Mouse (Mus musculus) limb, embryonic 11.5 days (tissue): ENCODE data around the gene Mcts2. TPM values are rescaled to one million over a fixed set of nuclear protein-coding genes. Genes with fewer than 3 reads are reported as not detected.

Experiments used
- ATAC-seq: fragments of 200-750 bp; cut with Nextera tagmentation; 2 replicates; pipeline ENCODE4 v1.8.0; 2017; ENCODE audit warnings: low read depth; ENCODE audit not compliant: insufficient number of reproducible peaks, low FRiP score, low TSS enrichment
- DNase-seq: peaks from one replicate; pipeline ENCODE4 v3.0.0-alpha.2; 2015; ENCODE audit warnings: low spot score
- H3K27ac ChIP-seq: fragments of 300-500 bp; sonication (generic); replicated peaks from 2 replicates; pipeline ENCODE4 v1.5.1; 2014; ENCODE audit warnings: low read depth, mild to moderate bottlenecking, low read length
- H3K27me3 ChIP-seq: fragments of 300-500 bp; sonication (generic); 2 replicates; pipeline ENCODE4 v1.6.1; 2014; ENCODE audit warnings: mild to moderate bottlenecking, low read length, mixed read lengths; ENCODE audit not compliant: control insufficient read depth, insufficient read depth
- H3K36me3 ChIP-seq: fragments of 300-500 bp; sonication (generic); 2 replicates; pipeline ENCODE4 v1.6.1; 2014; ENCODE audit warnings: mild to moderate bottlenecking, low read length, moderate library complexity, mixed read lengths; ENCODE audit not compliant: control insufficient read depth, insufficient read depth
- H3K4me1 ChIP-seq: fragments of 300-500 bp; sonication (generic); 2 replicates; pipeline ENCODE4 v1.6.1; 2014; ENCODE audit warnings: low read length, mixed read lengths; ENCODE audit not compliant: control insufficient read depth, insufficient read depth
- H3K4me2 ChIP-seq: fragments of 300-500 bp; sonication (generic); 2 replicates; pipeline ENCODE4 v1.6.1; 2014; ENCODE audit warnings: low read depth, mild to moderate bottlenecking, moderate library complexity; ENCODE audit not compliant: severe bottlenecking
- H3K4me3 ChIP-seq: fragments of 300-500 bp; sonication (generic); 2 replicates; pipeline ENCODE4 v1.5.1; 2014; ENCODE audit warnings: low read depth, low read length
- H3K9ac ChIP-seq: fragments of 300-500 bp; sonication (generic); 2 replicates; pipeline ENCODE4 v1.6.1; 2014; ENCODE audit warnings: mild to moderate bottlenecking, low read length
- H3K9me3 ChIP-seq: fragments of 300-500 bp; sonication (generic); 2 replicates; pipeline ENCODE4 v1.6.1; 2016; ENCODE audit warnings: low read length; ENCODE audit not compliant: control insufficient read depth
- WGBS: fragments of 180-500 bp; shearing (Covaris S2); extraction: QIAGEN DNeasy Blood & Tissue Kit; methylation state at CpG from one replicate; pipeline ENCODE4 v1.1.7; 2014; 5-methylcytosine and 5-hydroxymethylcytosine counted together
- polyA plus RNA-seq: library from polyadenylated mRNA; unstranded; fragments of >200 nt; fragmentation: Nextera tagmentation; extraction: Ambion mirVana; gene quantifications from 2 replicates; pipeline ENCODE4 v1.2.1, GENCODE M21; 2014

The Mcts2 gene
- 37.1 and 38.5 TPM in 2 replicates for polyA plus RNA-seq

DNA sequence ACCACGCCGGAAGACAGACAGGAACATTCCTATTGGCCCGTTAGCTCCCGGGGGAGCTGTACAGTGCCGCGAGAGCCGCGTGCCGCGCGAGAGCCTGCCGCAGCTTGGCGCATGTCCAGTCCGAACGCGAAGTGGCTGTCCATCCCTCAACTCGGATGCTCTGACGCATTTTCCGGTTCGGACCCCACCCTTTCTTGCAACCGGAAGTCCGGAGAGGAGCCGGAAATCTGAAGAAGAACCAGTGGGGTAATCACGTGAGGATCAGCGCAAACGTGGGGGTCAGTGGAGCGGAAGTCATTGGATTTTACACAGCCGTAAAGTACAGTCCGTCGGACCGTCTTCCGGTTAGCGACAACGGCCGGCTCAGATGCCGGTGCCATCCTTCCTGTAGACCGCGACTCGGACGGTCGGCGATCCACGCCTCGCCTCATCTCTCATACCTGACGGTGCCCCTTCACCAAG, at the start of gene Mcts2:
Gene Mcts2 (plus strand): TSS at position 230 of the 462 bp plus-strand sequence.
- DNase-seq (peak; percentile 89), ATAC-seq (peak; percentile 88)
- Histone ChIP-seq H3K4me3 (peak within 1 kb of the TSS; percentile 36), H3K27ac (no peak within 1 kb of the TSS), H3K27me3 (no peaks in the 10 kb centered on the region), H3K36me3 (peaks cover 43% of the 10 kb centered on the region), H3K4me1 (no peaks in the 10 kb centered on the region), H3K9me3 (peaks cover 3% of the 10 kb centered on the region; the same call in 1 of the 2 replicates), H3K4me2 (peak within 1 kb of the TSS; percentile 55), H3K9ac (0 out of 2 replicates have a peak within 1 kb of the TSS, but pooled peaks have one; percentile 5)
- WGBS = 48% methylated on average over 45 of the region's 45 CpGs

DNA sequence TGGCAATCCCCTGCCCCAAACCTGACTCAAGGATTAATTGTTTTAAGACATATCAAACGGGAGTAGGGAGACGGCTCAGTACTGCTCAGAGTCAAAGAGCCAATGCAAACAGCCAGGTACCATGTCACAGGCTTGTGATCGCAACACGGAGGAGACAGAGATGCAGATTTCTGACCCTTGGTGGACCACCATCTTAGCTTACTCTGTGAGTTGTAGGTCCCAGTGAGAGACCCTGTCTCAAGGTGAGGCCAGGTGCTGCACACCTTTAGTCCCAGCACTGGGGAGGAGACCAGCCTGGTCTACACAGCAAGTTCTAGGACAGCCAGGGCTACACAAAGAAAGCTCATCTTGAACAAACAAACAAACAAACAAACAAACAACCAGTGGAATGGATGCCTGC, 49.5 kb upstream of the Mcts2 start:
- no peak overlapping the region for H3K4me2 ChIP-seq
- ATAC-seq (no peak), DNase-seq (no peak)
- no peak overlapping the region for H3K27ac ChIP-seq
- peaks cover 3% of the 10 kb centered on the region; the same call in 1 of the 2 replicates for H3K4me1 ChIP-seq
- no peaks in the 10 kb centered on the region for H3K36me3 ChIP-seq
- WGBS = 87% methylated on average over 4 of the region's 4 CpGs
- no peaks in the 10 kb centered on the region for H3K27me3 ChIP-seq
- no peak overlapping the region for H3K9ac ChIP-seq
- no peak overlapping the region for H3K4me3 ChIP-seq
- no peaks in the 10 kb centered on the region for H3K9me3 ChIP-seq

DNA sequence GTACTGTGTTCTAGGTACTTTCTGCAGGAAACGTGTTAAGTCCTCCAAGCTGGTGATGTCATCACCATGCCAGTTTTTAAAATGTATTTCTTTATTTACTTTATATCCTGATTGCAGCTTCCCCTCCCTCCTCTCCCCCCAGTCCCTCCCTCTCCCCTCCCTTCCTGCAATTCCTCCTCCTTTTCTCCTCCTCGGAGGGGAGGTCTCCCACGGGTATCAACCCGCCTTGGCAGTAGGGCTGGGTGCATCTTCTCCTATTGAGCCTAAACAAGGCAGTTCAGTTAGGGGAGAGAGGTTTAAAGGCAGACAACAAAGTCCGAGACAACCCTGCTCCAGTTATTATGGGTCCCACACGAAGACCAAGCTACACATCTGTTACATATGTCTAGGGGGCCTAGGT, 48.0 kb upstream of the Mcts2 start:
- Histone ChIP-seq H3K4me1 (no peaks in the 10 kb centered on the region), H3K27me3 (no peaks in the 10 kb centered on the region), H3K9ac (no peak overlapping the region), H3K4me3 (no peak overlapping the region), H3K9me3 (no peaks in the 10 kb centered on the region), H3K27ac (no peak overlapping the region), H3K4me2 (no peak overlapping the region), H3K36me3 (no peaks in the 10 kb centered on the region)
- 61% methylated on average over 6 of the region's 6 CpGs for whole genome bisulfite sequencing
- DNase-seq (no peak), ATAC-seq (no peak)

DNA sequence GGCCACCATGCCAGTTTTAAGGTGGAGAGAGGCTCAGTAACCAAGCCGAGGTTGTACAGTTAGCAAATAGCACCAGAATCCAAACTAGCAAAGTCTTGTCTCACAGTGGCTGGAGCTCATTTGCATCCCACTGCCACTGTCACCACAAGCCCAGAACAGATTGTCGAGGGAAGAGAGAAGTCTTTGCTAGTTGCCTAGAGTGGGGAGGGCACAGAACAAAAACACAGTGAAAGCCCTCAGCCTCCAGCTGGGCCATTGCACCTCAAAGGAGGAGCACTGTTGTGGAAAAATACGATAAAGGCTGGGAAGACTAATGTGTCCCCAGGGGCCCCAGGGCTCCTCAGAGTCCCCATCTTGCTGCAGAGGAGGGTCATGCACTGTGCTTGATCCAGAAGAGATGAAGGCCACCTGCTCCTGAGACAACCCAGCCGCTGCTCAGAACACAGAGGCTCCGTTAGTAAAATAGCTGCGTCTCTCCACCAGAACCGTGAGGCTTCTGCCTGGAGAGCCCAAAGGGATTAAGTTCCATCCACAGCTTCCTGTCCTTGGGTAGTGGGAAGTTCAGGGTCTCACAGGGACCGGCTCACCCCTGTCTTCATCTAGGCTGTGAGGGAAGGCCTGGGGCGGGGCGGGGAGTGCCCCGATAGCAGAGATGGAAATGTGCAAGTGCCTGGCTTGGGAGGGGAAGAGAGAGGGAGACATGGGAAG, 47.3 kb upstream of the Mcts2 start:
- Histone ChIP-seq H3K4me1 (no peaks in the 10 kb centered on the region), H3K4me2 (no peak overlapping the region), H3K27me3 (no peaks in the 10 kb centered on the region), H3K36me3 (no peaks in the 10 kb centered on the region), H3K4me3 (no peak overlapping the region), H3K27ac (no peak overlapping the region), H3K9me3 (no peaks in the 10 kb centered on the region), H3K9ac (no peak overlapping the region)
- 40% methylated on average over 11 of the region's 11 CpGs for WGBS
- no peak for ATAC-seq
- no peak for DNase-seq

DNA sequence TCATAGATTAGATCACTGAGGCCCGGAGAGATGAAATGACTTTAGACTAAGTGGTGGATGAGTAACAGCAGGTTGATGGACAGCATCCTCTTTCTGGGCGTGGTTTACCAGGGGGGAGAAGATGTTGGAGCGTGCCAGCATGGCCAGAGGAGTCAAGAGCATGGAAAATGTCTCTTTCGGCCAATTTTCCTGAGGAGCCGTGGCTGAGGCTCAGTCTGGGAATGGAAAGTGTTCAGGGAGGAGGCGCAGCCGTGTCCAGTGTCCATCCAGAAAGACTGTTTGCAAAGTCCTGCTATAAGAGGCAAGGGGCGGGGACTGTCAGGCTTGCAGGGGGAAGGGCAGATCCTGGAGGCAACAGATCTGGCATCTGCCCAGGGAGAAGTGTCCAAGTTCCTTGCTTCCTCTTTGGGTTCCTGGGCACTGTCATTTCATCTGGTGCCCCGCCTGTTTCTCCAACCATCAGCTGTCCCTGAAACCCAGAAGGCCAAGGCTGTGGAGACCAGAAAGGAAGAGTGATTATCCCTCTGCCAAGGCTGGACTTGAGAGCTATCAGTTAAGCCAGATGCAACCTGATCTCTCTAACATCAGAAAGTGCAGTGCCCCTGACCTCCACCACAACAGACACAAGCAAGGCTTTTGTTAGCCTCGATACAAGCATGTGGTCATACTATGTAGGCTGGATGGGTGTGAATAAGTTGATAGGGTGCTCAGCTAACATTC, 33.8 kb upstream of the Mcts2 start:
- DNase-seq = no peak
- Histone ChIP-seq H3K9ac (no peak overlapping the region), H3K27ac (no peak overlapping the region), H3K9me3 (no peaks in the 10 kb centered on the region), H3K4me2 (no peak overlapping the region; the same call in 1 of the 2 replicates), H3K4me1 (no peaks in the 10 kb centered on the region), H3K36me3 (no peaks in the 10 kb centered on the region), H3K4me3 (no peak overlapping the region), H3K27me3 (no peaks in the 10 kb centered on the region)
- 75% methylated on average over 10 of the region's 10 CpGs for WGBS
- ATAC-seq = no peak

DNA sequence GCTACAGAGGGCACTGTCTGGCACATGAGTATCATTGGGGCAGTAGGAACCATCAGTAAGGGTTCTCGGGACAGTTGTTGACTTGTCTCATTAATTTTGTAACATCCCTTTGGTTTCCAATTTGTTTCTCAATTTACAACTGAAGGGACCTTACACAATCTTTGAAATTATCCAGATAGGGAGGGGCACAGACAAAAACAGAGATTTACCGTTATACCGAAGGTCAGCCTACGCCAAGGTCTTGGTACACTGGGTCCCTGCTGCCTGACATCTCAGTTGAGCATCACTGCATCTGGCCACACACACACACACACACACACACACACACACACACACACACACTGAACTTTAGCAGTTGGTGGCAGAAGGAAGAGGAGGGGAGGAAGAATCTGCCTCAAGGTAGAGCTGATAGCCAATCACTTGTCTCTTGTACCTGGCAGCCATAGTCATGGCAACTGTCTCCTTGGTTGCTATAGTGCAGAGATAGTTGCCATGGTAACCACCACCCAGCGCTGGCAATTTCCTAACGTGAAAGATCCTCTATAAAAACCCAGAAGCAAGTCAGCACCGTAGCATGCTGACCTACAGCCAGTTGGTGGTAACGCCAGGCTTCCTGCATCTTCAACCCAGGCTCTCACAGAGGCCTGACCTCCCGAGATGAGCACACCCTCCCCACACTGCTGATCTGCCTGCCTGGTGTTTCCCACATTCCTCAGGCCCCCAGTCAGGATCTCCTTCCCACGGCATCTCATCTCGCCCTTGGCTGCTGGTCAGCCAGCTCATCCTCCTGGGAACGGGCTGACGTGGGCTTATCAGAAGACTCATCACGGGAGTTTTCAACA, 32.7 kb upstream of the Mcts2 start:
- Histone ChIP-seq H3K9ac (no peak overlapping the region), H3K4me2 (no peak overlapping the region), H3K4me1 (no peaks in the 10 kb centered on the region), H3K9me3 (no peaks in the 10 kb centered on the region), H3K36me3 (no peaks in the 10 kb centered on the region), H3K27me3 (no peaks in the 10 kb centered on the region), H3K4me3 (no peak overlapping the region), H3K27ac (no peak overlapping the region)
- 53% methylated on average over 14 of the region's 14 CpGs for WGBS
- ATAC-seq (no peak), DNase-seq (no peak)

DNA sequence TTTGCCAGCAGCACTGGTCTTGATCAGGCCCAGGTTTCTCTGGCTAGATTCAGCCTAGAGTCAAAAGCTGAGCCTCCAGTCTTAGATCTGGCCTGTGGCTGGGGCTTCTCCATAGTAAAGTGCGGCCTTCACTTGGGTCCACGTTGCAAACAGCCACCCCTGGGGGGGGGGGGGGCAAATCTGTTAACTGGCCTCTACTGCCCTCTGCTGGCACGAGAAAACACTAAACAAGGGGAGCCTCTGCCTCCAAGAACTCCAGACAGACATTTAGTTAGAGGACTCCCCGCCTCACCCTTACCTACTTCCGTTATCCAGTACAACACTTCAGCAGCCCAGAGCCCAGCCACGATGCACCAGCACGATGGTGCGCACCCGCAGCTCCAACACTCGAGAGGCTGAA, 29.4 kb upstream of the Mcts2 start:
- Histone ChIP-seq H3K27me3 (no peaks in the 10 kb centered on the region), H3K9ac (no peak overlapping the region), H3K27ac (no peak overlapping the region), H3K4me3 (no peak overlapping the region), H3K36me3 (no peaks in the 10 kb centered on the region), H3K4me2 (no peak overlapping the region), H3K9me3 (no peaks in the 10 kb centered on the region), H3K4me1 (no peaks in the 10 kb centered on the region)
- ATAC-seq = no peak
- WGBS = 60% methylated on average over 10 of the region's 10 CpGs
- DNase-seq = no peak

DNA sequence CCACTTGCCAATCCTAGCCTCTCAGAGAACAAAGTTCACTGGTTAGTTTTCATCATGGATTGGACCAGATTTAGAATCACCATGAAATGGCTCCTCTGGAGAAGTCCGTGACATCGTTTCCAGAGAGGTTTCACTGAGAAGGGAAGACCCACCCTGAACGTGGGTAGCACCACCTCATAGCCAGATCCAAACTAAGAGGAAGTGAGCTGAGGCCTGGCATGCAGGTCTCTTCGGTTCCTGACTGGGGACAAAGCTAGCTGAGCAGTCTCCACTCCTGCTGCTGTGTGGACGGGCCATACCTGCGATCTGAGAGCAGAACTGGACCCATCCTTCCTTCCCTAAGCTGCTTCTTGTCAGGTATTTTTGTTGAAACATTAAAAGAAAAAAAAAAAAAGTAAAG, 25.7 kb upstream of the Mcts2 start:
- H3K4me1 ChIP-seq = no peaks in the 10 kb centered on the region
- H3K27ac ChIP-seq = no peak overlapping the region
- H3K4me3 ChIP-seq = no peak overlapping the region
- no peaks in the 10 kb centered on the region for H3K27me3 ChIP-seq
- WGBS = 82% methylated on average over 6 of the region's 6 CpGs
- no peaks in the 10 kb centered on the region for H3K36me3 ChIP-seq
- no peak overlapping the region for H3K9ac ChIP-seq
- ATAC-seq = no peak
- no peak for DNase-seq
- no peaks in the 10 kb centered on the region for H3K9me3 ChIP-seq
- H3K4me2 ChIP-seq = no peak overlapping the region
